Mouse (Mus musculus): ENCODE data around the gene Gm26741.

DNA sequence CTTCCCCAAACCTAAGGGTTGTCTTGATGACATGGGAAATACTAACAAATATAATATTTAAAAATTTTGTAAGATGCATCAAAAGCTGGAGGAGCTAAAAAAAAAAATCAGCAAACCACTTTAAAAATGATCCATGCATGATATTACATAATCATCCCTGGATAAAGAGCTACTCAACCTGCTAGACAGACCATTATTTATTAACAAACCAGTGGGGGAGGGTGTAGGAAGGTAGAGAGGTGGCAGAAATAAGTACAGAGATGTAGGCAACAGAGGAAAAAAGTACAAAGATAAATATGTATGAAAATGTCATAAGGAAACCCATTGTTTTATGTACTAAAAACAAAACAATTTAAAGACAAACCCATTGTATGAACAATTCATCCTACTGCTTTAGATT, 16.1 kb downstream of the Gm26741 start:
- TF ChIP-seq CTCF (IDR thresholded peaks at IDR 0.05; ENCODE audit: low read depth), result no peak
- no peak for TF ChIP-seq EP300 (IDR thresholded peaks at IDR 0.05; ENCODE audit: low read depth)

All from liver, postnatal 0 days (tissue).